Mouse (Mus musculus) c-Kit-positive CD71-positive TER-119-positive erythroid progenitor cells, embryonic 14.5 days (primary cell): ENCODE data around the gene Fignl2.
"Not testable (repeated sequence)": the region's sequence is repeated elsewhere in the genome, so short reads cannot be mapped to it uniquely, and the experiment has no call there.

ENCODE experiments used
- DNase-seq: peaks from one replicate; pipeline ENCODE4 v3.0.0-alpha.2; 2013; ENCODE audit warnings: low spot score

The Fignl2 gene

DNA sequence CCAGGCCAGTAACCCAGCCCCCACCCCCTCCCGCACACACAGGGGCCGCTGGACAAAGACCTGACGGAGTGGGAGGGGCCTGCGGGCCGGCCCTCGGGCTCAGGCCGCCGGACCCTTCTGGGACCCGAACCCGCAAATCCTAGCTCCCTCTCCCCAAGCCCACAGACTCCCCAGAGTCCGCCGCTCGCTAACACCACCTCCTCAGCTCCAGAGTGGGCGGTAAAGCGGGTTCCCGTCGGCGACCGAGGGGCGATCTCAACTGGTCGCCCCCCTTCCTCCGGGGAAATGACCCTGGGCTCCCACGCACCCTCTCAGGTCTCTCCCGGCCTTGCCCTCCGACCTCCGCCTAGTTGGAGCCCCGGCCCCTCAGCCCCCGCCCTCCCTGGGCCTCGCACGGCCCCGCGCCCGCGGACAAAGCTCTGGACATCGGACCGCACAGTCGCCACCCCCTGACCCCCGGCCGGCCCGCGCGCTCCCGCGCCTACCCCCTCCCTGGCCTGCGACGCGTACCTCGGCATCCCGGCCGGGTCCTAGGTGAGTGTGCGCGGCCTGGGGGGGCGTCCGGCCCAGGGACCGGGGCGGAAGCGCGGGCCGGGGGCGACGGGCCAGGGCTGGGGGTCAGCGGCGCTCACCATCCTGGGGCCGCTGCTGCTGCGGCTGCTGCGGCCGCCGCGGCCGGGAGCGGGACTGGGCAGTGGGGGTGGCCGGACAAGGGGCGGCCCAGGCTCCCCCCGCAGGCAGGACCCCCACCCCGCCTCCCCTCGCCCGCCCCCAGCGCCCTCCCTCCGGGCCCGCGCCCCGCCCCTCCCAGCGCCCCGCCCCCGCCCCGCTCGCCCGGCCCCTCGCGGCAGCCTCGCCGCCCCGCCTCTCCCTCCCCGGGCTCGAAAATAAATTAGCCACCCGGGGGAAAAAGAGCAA is at the start of gene Fignl2:
Fignl2 (minus strand) TSS at position 755 of the 918 bp plus-strand sequence.
- DNase-seq: no peak

DNA sequence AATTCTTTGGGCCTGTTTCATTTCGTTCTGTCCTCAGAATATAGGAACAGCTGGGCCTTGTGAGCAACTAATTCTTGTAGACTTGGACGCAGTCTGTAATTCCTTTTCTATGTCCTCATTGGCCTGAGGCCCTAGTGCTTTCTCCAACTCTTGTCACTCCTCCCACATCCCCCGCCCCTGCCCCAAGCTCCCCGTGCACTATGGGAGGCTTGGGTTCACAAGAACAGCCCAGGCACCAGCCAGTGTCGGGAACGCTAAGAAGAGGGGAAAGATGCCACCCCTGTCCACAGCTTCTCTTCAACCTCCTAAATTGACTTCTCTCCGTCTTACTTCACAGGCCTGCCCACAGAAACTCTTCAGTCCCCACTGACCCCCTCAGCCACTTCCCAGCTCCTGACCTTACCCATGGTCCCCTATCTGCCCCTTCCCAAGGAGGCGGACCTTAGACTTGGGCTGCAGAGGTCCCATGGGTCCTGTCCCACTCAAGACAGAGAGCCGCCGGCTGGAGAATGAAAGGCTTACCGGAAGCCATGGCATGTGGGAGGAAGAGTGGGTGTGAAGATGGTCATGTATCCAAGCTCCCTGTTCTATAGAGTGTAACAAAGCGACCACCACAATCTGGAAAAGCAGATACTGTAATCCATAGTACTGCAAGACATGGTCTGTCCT is 48.6 kb upstream of the Fignl2 start:
- no peak for DNase-seq

DNA sequence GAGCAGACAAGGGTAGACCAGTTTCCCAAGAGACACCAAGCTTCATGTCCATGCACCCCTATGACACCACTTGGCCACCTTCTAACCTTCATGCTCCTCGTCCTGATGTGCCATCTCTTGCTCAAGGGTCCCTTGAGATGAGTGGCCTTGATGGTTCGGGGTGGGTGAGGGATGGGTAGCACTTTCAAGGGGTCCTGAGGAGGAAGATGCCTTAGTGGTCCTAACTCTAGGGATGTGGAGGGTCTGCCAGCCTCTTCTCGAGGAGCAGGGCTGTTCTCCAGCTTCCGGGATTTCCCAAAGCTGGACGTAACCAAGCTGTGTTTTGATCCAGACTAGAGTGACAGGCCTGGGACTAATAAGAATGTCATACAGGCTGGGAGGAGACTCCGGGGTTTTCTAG is 47.2 kb upstream of the Fignl2 start:
- DNase-seq: no peak

DNA sequence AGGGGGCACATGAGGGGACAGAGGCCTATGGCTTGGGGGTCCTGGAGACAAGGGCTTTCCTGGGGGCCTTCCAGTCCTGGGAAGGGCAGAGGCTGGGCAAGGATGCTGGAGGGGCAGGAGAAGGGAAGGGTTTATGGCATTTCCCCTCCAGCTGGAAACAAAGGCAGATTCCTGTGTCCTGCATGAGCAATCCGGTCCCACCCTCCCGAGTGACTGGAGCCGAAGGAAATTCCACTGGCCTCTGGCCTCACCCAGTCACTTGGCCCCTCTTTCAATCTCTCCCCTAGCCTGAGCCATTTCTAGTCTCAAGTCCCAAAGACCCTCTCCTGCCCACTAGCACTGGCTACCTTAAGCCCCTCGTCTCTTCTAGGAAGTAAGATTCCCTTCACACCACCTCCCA is 44.8 kb upstream of the Fignl2 start:
- no peak for DNase-seq

DNA sequence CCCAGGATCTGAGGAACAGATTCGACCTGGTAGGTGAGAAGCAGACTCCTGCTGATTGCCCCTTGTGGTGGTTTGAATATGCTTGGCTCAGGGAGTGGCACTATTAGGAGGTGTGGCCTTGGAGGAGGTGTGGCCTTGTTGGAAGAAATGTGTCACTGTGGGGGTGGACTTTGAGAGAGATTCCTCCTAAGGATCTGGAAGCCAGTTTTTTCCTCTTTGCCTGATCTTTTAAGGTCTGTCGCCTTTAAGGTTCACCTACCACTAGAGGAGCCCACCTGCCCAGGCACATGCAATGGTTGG is 43.9 kb upstream of the Fignl2 start:
- no peak for DNase-seq

DNA sequence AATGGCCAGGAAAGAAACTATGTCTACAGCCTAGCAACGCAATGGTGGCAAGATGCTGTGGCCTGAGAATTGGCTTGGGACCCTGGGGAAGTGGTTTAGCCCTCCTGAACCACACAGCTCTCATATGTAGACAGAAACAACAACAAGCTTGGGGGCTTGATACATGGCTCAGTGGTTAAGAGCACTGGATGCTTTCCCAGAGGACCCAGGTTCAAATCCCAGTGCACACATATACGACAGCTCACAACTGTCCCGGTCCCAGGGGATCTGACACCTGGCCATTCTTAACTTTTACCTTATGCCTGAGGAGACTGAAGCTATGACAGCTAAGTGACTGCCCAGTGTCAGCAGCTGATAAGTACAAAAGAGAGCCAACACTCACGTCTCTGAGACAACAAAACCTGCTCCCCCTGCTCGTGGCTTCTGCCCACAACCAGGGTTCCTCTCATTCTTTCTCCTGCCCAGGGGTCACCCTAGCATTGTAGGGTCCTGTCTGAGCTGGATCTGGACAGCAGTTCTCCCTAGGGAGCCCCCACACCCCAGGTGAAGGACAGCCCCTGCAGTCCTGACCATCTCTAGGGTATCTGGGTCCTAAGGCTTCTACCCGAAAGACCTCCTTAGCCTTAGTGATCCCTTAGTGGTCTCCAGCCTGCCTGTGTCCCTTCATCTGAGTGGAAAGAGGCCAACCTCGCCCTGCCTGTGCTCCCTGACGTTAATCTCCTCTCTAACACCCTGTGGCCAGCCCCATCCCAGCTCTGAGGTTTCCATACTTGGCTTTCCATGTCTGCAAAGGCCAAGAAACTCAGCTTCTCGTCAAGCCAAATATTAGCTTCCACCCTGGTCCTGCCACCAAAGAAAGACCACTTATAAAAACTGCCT is 43.3 kb upstream of the Fignl2 start:
- DNase-seq: no peak

DNA sequence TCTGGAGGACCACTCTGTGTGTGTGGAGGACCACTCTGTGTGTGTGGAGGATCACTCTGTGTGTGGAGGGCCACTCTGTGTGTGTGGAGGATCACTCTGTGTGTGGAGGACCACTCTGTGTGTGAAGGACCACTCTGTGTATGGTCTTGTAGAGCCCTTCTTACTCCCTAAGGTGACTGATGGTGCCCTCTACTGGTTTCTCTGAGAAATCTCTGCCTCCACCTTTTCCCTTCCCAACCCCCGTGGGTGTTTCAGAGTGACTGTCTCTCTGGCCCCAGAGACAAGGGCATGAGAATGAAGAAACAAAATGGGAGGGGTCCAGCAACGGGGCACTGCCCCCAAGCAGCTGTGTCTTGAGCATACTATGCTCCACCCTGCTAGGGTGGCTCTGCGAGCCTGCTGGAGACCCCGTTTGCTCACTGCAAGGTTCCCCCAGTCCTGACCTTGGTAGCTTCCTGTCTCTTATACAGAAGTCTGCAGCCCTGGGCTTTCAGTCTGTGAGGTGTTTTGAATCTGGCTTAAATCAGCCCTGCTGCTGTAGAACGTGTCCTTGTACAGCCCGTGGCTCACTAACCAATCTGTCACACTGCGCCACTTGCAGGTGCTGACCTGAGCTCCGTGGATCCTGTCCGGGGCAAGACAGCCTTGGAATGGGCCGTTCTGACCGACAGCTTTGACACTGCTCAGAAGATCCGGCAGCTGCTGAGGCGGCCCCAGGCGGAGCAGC is 40.2 kb upstream of the Fignl2 start:
- DNase-seq: no peak

DNA sequence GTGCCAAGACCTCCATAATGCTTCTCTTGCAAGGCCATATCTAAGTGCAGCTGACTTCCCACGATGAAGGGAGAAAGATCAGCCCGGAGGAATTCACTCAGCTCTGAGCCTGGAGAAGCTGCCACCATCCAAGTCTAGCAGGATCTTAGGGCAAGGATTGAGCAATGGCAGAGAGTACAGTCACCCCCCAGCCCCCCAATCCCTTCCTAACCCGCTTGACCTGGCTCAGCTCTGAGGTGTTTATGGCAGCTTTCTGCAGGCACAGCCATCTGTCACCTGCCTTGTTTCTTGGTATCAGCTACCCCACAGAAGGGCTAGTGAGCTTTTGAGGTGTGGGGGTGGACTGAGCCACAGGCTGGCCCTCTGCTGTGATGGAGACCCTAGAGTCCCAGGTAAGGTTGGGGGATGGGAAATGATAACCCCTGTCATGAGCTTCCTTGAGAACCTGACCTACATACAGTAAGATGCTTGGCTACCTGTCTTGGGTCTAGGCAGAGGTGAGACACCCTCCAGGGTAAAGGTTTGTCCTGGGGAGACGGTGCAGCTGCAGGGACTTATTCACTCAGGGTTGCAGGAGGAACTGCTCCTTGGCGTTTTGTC is 37.2 kb upstream of the Fignl2 start, which contains the start of gene Ankrd33:
Ankrd33 (plus strand) TSS at position 245 of the 600 bp plus-strand sequence.
- DNase-seq: no peak

DNA sequence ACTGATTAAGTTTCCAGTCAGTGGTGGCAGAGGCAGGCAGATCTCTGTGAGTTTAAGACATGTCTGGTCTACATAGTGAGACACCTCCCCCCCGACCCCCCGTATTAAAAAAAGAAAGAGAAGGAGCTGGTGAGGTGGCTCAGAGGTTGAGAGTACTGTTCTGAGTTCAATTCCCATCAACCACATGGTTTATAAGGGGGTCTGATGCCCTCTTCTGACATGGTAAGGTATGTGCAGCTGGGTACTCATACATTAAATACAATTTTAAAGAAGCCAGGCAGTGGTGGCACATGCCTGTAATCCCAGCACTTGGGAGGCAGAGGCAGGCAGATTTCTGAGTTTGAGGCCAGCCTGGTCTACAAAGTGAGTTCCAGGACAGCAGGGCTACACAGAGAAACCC is 35.4 kb upstream of the Fignl2 start:
- not testable (repeated sequence) for DNase-seq

DNA sequence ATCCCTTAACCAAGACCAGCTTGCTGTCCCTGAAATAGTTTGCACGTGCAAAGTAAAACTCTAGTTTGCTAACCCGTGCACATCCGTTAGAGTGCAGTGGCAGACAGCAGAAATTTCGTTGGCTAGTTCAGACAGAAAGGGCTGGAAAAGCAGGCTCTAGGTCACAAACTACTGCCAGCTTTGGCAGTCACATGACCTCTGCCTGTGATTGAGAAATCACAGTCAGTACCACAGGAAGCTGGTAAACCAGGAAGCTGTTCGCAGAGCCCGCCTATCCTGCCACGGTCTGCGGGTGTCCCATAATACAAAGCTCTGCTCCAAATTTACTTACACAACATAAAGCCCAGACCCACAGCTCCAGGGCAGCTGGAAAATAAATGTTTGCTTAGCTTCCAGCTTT is 34.8 kb upstream of the Fignl2 start:
- no peak for DNase-seq

DNA sequence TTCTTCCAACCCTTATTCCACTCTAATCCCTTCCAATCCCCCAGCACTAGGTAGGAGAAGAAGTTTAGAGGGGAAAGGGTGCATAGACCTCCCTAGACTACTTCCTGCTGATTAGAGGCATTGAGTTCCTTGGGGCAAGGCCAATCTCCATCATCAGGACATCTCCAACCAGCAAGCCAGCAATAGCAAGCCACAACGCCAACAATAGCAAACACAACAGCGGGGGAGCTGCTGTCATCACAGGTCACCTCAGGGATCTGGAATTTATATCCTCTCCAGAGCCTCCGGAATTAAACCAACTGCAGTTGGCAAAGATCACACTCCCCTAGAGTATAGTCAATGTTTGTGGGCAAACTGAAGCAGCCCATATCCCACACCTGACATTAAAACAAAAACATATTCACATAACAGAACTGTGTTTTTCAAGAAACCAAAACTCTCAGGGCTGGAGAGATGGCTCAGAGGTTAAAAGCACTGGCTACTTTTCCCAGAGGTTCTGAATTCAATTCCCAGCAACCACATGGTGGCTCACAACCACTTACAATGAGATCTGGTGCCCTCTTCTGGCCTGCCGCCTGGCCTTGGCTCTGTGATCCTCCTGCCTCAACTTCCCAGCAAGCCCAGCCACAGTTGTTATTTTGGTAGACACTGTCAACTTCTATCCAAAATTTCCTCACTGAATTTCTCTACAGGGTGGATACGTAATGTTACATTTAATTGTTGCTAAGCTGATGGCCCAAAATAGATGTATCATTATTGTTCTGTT is 29.7 kb upstream of the Fignl2 start:
- DNase-seq: no peak

DNA sequence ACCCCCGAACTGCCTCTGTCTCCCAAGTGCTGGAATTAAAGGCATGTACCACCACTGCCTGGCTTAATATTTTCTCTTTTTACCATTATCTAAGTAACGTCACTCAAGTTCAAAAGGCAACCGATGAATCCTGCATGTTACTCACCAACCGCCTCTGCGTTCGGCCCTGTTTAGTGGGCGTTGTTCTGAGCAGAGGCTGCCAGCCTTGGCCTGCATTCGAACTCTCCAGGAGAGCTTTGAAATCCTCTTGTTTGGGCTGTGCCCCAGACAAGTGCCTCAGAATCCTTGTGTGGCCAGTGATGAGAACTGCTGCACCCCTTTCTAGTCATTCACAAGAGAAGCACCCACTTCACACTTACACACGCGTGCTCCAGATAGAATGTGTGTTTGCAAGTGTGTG is 27.6 kb upstream of the Fignl2 start:
- DNase-seq: no peak

DNA sequence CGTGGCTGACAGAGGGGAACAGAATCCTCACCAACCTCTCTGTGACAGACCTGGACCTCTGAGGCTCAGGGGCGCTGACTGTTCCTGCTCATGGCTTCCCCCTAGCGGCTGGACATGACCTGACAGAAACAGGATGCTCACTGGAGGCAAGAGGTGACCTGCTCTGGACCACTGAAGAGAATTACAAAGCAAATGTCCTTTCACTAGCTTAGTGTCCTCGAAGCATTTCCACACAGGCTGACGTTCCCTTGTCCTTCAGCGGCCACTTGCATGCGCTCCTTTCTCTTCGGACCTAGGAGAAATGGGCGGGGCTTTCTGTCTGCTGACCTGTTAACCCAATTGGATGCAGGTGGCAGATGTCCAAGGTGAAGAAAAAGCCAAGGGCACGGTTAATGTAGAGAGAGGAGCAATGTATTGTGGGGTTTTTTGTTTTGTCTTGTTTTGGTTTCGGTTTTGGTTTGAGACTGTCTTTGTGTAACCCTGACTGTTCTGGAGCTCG is 27.2 kb upstream of the Fignl2 start:
- DNase-seq: peak; percentile 22

DNA sequence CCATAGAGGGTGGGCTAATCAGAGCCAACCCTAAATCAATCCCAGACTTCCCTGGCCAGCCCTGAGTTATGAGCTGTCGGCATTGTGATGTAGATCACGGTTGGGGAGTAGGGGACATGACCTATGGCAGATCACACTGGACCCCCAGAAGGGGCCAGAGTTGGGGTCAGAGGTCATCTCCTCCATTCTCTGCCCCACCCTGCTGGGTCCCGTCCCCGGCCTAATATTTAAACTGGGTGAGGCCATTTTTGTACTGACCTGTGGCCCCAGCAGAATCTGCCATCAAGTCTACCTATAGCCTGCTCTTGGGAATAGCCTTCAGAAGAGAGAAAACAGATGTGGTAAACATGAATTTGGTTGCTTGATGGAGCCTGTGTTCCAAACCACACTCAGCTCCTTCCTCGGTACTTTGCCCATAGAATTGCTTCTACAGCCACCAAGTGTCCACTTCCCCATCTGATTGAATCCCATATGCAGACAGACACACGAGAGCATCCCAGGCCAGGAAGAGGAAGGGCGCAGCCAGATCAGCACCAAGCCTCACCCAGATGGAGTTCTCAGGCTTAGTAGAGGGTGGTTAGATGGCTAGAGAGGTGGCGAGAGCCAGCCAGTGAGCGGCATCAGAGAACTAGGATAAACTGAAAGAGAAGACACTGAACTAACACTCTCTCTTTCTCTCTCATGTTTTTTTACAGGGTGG is 25.4 kb upstream of the Fignl2 start:
- DNase-seq: no peak

DNA sequence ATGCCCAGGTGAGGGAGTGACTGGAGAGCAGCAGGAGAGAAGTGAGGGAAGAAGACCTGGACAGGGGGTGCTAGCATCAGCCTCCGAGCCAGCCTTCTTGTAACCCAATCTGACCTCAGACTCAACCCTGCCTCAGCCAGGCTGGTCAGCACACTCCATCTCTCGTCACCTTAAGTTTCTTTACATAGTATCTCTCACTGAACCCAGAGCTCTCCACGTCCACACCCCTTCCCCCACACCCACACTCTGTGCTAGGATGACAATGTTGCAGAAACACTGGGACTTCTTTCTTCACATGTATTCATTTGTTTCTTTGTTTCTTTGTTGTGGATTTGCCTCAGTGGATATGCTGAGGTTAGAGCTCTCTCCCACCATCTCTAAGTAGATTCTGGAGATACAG is 22.6 kb upstream of the Fignl2 start:
- no peak for DNase-seq

DNA sequence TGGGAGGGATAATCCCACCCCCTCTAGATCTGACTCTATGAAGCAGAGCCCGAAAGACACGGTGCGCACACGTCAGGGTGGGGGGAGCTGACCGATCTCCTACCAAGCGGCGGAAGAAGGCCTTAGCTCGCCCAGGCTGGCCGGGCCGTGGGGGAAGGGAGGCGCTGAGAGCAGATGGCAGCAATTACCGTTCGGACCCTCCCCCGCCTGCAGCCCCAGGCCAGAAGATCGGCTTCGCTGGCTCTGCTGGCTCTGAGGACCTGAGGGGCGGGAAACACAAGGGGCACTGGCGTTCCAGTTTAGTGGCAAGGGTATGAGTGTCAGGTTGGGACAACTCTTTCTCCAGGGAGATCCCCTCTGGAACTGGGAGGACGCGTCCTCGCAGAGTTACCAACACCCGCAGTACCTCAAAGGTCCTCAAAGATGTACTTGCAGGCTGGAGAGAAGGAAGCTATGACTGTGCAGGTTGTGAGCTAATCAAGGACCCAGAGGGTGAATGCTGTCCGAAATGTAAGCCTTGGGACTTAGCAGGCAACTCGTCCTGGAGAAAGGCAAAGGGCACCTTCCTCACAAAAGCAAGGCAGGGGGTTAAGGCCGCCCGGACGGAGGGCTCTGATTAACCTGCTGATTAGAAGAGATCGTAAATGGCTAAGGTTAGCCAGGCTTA is 19.8 kb upstream of the Fignl2 start:
- no peak for DNase-seq

DNA sequence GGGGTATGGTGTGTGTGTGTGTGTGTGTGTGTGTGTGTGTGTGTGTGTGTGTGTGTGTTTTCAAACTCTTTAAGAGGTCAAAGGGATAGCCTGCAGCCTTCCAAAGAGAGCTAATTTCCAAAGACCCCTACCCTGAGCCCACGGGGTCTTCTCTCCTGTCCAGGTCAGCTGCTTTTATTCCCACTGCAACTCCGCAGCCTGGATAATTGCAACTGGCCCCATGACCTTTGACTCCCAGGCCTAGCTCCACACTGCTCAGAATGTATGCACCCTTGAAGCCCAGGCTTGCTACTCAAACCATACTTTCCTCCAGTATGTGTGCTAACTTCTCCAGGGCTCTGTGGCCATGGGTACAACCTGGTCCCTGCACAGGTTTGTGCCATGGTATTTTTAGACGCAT is 17.0 kb upstream of the Fignl2 start:
- no peak for DNase-seq

DNA sequence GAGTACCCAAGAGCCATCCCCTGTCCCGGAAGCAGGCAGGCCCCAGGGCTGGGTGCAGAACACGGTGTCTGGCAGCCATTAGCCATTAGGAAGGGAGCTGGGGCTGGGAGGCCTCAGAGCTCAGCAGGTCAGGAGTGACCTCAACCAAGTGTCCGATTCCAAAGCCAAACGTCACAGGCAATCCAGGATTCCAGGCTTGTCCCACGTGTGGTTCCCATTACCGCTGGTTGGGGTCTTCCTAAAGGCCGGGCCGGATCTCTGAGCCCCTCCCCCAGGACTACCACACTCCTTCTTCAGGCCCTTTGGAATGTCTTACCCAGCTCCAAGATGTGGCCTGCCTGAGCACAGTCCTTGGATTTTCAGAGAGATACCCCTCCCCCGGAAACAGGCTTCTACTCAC is 16.6 kb upstream of the Fignl2 start:
- DNase-seq: no peak

DNA sequence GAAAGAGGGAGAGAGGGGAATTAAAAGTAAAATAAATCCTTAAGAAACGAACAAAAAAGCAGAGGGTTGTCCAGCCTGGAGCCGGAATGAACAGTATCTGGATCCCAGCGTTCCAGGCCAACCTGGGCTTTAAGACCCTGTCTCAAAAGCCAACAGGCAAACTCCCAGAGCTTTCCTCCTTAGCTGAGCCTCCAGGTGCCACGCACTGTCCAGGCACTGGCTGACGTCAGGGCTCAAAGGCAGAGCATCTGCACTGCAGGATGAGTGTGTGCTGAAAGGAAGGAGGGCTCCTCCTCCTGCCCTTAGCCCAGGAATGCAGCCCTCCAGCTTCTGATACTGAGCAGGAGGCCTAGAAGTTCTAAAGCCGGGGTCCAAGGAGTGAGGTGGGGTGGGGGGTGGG is 15.6 kb upstream of the Fignl2 start:
- DNase-seq: no peak
